Mouse (Mus musculus): ENCODE measurements at regions not wholly inside any gene's neighbourhood (a gene's known extent, or its start where the extent isn't known, plus 50 kb on each side); places are given as distances from the start of the nearest gene placed in this dataset.

- DNase-seq: no peak
These were observed 69.8 kb upstream of the Slc45a1 start for GRCm38 (mm10) chr4:150721619-150722283.

- DNase-seq: no peak
These were observed 65.9 kb upstream of the Slc45a1 start for GRCm38 (mm10) chr4:150717866-150718265.

DNA sequence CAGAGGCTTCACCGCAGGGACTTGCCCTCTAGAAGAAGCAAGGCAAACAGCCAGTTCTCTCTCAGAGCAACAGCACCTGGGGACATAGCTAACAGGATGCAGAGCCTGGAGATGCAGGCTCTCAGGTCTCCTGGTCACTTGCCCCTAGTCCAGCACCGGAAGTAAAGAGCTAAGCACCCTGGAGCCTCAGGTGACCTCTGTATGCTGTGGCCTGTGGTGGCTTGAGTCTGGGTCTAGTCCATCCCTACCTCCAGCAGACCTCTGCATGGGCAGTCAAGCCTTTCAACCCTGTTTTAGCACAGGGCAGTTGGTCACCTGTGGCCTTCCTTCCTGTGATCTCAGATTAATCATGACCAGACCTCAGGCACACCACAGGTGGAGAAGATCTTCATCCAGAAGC, 63.1 kb upstream of the Slc45a1 start:
- DNase-seq: peak; percentile 73

GRCm38 (mm10) chr4:150713291-150713690, 61.3 kb upstream of the Slc45a1 start:
- no peak for DNase-seq

GRCm38 (mm10) chr4:150712856-150713255, 60.9 kb upstream of the Slc45a1 start:
- DNase-seq: no peak

DNA sequence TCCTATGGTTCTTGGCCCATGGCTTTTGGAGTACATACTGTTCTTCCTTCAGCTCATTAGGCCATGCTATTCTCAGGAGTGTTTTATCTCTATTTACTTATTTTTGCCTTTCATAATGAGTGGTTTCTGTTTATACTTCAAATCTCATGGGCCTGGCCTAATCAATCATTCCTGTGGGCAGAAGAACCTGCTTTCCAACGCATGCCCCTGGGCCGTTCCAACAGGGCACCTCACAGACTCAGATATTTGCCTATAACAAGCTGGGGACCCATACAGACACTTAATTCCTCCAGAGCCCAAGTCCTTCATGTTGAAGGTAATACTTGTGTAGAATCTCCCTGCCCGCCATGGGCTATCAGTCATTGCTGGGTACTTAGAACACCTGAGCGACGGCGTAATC, 59.7 kb upstream of the Slc45a1 start:
- DNase-seq: no peak

DNA sequence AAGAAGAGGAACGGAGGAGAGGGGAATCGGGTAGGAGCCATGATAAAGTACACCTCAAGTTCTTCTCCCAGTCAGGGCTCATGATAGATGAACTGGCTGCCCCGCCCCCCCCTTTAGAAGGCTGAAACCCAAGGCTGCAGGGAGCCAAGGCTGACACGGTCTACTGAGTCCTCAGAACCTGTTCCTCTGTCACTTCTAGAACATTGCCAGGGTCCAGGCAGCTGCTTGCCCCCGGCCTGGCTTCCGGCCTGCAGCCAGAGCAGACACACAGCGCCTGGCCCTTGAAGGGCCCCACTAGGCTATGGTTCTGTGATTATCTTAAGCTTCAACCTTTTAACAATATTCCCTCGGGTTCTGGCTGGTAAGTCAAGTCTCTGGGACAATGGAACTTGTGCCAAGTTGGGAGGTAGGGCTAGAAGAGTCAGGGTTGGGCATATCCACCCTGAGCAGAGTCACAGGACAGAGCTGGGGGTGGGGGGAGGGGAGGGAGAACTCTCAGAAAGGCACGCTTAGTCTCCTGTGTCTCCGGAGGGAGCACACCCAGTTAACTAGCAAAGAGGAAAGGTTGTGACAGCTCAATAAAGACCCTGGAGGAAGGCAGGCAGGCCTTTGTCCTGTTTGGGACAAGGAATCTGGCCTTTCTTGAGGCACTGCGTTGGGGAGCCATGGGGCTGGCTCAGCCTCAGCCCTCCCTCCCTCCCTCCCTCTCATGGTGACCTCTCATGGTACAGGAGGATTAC, 57.6 kb upstream of the Slc45a1 start:
- peak; percentile 80 for DNase-seq

DNA sequence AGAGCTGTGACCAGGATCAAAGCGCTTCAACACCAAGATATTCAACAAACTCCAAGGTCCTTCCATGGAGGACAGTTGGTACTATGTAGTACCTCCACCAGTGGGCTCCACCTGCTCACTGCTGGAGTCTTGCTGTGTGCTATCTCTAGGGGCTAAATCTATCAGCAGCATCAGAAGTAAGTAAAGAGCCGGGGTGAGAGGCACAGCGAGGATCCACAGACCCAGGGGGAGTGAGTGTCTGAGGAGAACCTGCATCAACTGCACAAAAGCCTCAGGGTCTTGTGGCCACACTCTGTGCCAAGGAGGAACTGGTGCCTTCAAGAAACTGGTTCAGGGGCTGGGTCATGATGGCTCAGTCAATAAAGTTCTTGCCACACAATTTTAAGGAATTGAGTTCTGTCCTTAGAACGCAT, 56.6 kb upstream of the Slc45a1 start:
- no peak for DNase-seq

DNA sequence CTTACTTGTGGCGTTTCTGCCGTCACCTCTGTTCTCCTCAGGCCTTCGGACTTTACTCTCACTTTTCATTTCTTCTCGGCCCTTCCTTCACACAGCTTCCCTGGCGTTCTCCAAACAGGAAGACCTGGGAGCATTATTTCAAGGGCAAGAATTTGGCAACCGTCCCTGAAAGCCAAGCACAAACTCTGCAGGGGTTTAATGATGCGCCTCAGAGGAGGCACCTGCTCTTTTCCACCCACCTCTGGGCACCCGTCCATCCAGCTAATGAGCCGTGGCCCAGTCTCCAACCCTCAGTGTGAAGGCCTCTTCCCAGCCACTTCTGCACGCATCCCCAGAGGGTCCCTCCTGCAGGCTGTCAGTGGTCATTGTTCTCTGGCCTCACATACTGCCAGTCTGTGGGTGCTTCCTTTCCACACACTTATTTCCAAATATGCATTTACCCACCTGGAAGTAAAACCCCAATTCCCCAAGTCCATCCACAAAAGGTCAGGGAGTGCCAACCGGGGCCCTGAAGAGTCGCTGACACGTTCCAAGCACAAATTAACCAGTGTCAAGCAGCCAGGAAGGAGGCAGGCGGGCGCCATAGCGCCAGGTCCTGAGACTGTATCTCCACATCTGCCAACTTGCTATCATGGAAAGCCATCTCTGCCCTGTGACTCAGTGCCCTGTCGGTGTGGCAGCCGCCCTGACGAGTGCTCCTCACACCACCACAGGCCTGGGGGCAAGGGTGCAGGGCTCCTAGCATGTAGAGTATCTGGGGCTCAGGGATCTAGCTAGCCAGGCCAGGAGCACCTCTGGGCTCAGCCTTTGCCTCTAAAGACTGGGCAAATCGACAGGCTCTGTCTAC, 56.0 kb upstream of the Slc45a1 start:
- DNase-seq: peak; percentile 92

- peak; percentile 61 for DNase-seq
These were observed 55.1 kb upstream of the Slc45a1 start for GRCm38 (mm10) chr4:150706793-150707724.

DNA sequence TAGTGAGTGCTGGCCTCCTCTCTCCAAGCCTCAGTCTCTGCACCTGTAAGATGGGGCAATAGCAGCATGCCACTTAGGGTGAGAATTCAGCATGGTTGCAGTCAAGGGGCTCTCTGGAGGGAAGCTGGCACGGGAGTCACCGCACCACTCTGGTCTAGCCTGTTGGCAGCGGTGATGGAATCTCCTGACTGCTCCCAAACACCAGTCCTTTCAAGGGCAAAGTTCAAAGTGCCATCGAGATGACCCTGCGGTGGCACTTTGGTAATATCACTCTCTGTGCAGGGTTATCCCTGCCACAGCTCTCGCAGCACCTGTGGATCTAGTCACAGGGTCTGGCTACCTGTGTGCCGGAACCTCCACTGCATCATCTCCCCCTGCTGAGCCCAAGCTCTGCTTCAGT, 54.3 kb upstream of the Slc45a1 start:
- peak; percentile 74 for DNase-seq

DNA sequence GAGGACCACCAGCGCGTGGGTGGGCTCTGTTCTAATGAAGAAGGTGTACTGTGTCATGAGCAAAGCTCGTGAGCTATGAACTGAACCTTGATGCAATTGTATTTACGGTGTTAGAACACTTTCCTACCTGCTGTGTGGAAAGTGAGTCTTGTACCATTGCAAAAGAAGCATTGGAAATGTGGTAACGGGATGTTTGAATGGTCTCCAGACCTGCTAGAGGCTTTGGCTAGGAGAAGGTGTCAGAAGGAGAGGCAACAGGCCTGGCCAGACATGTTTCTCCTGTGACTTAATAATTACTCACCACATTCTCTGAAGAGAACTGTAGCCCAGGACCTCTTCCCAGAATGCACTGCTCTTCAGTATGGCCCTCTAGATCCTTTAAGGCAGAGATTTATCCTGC, 51.3 kb upstream of the Slc45a1 start:
- DNase-seq: no peak

All from kidney, adult 18-20 months (tissue).